Mouse (Mus musculus) naive thymus-derived CD4-positive, alpha-beta T cell, adult 5 months (primary cell): Measurements from ENCODE around the gene Gm21518. TPM values are rescaled to one million over a fixed set of nuclear protein-coding genes. Genes with fewer than 3 reads are reported as not detected.

Experiments
- polyA plus RNA-seq: library from polyadenylated mRNA; unstranded; fragments of 100-300 nt; shearing (Covaris generic); gene quantifications from one replicate; pipeline ENCODE4 v1.2.1, GENCODE M21; 2017

Gene Gm21518
- not detected for polyA plus RNA-seq

DNA sequence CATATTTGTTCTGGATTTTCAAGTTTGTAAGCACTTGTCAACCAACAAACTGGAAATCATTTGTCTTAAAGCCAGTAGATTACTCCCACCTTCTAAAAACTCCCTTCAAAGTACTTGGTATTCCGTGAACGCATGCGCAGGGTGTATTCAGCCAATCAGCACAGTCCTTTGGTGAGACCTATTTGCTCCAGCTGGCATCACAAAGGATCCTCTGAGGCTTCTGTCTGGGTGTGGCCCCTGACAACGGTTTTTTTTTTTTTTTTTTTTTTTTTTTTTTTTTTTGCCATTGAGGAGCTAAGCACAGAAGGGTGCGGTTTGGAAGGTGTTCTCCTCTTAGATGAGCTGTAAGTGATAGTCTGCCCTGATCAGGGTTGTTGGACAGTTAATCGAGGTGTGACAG lies at the start of gene Gm21518:
Gm21518 (plus strand) TSS at position 301 of the 400 bp plus-strand sequence.

